Mouse (Mus musculus) CH12.LX (cell line): ENCODE measurements around the gene Eef1akmt3. TPM values are rescaled to one million over a fixed set of nuclear protein-coding genes. Genes with fewer than 3 reads are reported as not detected.

ENCODE experiments used
- DNase-seq: peaks from one replicate; pipeline ENCODE4 v3.0.0-alpha.2; 2013; ENCODE audit errors: extremely low read depth
- H3K27ac ChIP-seq: 2 replicates; pipeline ENCODE4 v1.5.1; 2012; ENCODE audit warnings: low read depth, mild to moderate bottlenecking, control low read depth, moderate library complexity; ENCODE audit not compliant: insufficient read depth
- H3K27me3 ChIP-seq: replicated peaks from 2 replicates; pipeline ENCODE3; 2012; ENCODE audit warnings: inconsistent platforms
- H3K36me3 ChIP-seq, 2 experiments: replicated peaks in 1 of 2; 2 replicates each; pipeline versions ENCODE3 to v1.6.1; 2012; ENCODE audit warnings: inconsistent platforms in 1 of 2, low read length in 1 of 2, mild to moderate bottlenecking in 1 of 2, mixed read lengths in 1 of 2, moderate library complexity in 1 of 2; ENCODE audit not compliant: control insufficient read depth in 1 of 2, insufficient read depth in 1 of 2
- H3K4me1 ChIP-seq, 2 experiments: 2 replicates each; pipeline ENCODE4 v1.6.1; 2012; ENCODE audit warnings: inconsistent platforms in 1 of 2, moderate library complexity in 1 of 2; ENCODE audit not compliant: insufficient read depth in 2 of 2, control insufficient read depth in 1 of 2
- H3K4me2 ChIP-seq: 2 replicates; pipeline ENCODE4 v1.6.1; 2012; ENCODE audit warnings: low read depth, mild to moderate bottlenecking, control low read depth; ENCODE audit not compliant: poor library complexity, insufficient read depth, severe bottlenecking
- H3K4me3 ChIP-seq, 3 experiments: fragments of 150-350 bp in 1 of 3; sonication (generic) in 1 of 3; replicated peaks in 1 of 3; 2 replicates each; pipeline versions ENCODE3 to v1.5.1; 2011 to 2012; ENCODE audit warnings: low read depth in 2 of 3, low read length in 2 of 3, mild to moderate bottlenecking in 2 of 3, moderate library complexity in 2 of 3, control low read depth in 1 of 3, improper control_type of control experiment in 1 of 3, inconsistent platforms in 1 of 3, mixed read lengths in 1 of 3; ENCODE audit not compliant: poor library complexity in 1 of 3
- H3K79me2 ChIP-seq: replicated peaks from 2 replicates; pipeline ENCODE4 v1.6.1; 2012; ENCODE audit warnings: mild to moderate bottlenecking, moderate library complexity; ENCODE audit not compliant: control insufficient read depth, poor library complexity, insufficient read depth, severe bottlenecking; ENCODE audit errors: extremely low read depth
- H3K9ac ChIP-seq: 2 replicates; pipeline ENCODE4 v1.6.1; 2012; ENCODE audit warnings: low read depth, mild to moderate bottlenecking, control low read depth, moderate library complexity; ENCODE audit not compliant: insufficient read depth
- H3K9me3 ChIP-seq: replicated peaks from 2 replicates; pipeline ENCODE3; 2012; ENCODE audit warnings: low read length, inconsistent platforms, mixed read lengths
- BHLHE40 ChIP-seq: IDR thresholded peaks from 2 replicates; pipeline ENCODE4 v1.6.1; 2011; ENCODE audit warnings: mild to moderate bottlenecking, low read depth, low read length, improper control_type of control experiment
- CHD2 ChIP-seq: IDR thresholded peaks from 2 replicates; pipeline ENCODE4 v1.6.1; 2011; ENCODE audit warnings: low read length, improper control_type of control experiment
- E2F4 ChIP-seq: IDR thresholded peaks from 2 replicates; pipeline ENCODE4 v1.6.1; 2011; ENCODE audit warnings: low read depth, low read length, improper control_type of control experiment; ENCODE audit not compliant: insufficient replicate concordance
- ELF1 ChIP-seq: IDR thresholded peaks from 2 replicates; pipeline ENCODE4 v1.6.1; 2014; ENCODE audit warnings: low read depth, mild to moderate bottlenecking, inconsistent platforms, low read length, improper control_type of control experiment
- EP300 ChIP-seq: IDR thresholded peaks from 2 replicates; pipeline ENCODE4 v1.6.1; 2011; ENCODE audit warnings: low read length, improper control_type of control experiment
- HCFC1 ChIP-seq: IDR thresholded peaks from 2 replicates; pipeline ENCODE4 v1.6.1; 2012; ENCODE audit warnings: low read depth, mild to moderate bottlenecking, inconsistent platforms, low read length, improper control_type of control experiment
- JUN ChIP-seq: IDR thresholded peaks from 2 replicates; pipeline ENCODE4 v1.6.1; 2011; ENCODE audit warnings: low read depth, mild to moderate bottlenecking, low read length, improper control_type of control experiment, moderate library complexity; ENCODE audit not compliant: insufficient read depth
- JUND ChIP-seq: conservative IDR thresholded peaks from 2 replicates; pipeline ENCODE4 v1.6.1; 2011; ENCODE audit warnings: low read depth, low read length, improper control_type of control experiment
- KAT2A ChIP-seq: IDR thresholded peaks from 2 replicates; pipeline ENCODE4 v1.6.1; 2012; ENCODE audit warnings: low read length, improper control_type of control experiment, inconsistent platforms; ENCODE audit not compliant: insufficient replicate concordance
- MAFK ChIP-seq: IDR thresholded peaks from 2 replicates; pipeline ENCODE4 v1.6.1; 2011; ENCODE audit warnings: low read length, improper control_type of control experiment; ENCODE audit not compliant: insufficient replicate concordance
- MAX ChIP-seq: IDR thresholded peaks from 2 replicates; pipeline ENCODE4 v1.6.1; 2011; ENCODE audit warnings: low read length, improper control_type of control experiment
- NELFE ChIP-seq: IDR thresholded peaks from 2 replicates; pipeline ENCODE4 v1.6.1; 2011; ENCODE audit warnings: low read depth, low read length, improper control_type of control experiment
- POLR2A ChIP-seq: IDR thresholded peaks from 2 replicates; pipeline ENCODE4 v1.6.1; 2011; ENCODE audit warnings: low read depth, mild to moderate bottlenecking, improper control_type of control experiment, low read length
- POLR2AphosphoS2 ChIP-seq: IDR thresholded peaks from 2 replicates; pipeline ENCODE4 v1.6.1; 2011; ENCODE audit warnings: low read depth, low read length, improper control_type of control experiment
- RCOR1 ChIP-seq: conservative IDR thresholded peaks from 2 replicates; pipeline ENCODE4 v1.6.1; 2012; ENCODE audit warnings: low read depth, mild to moderate bottlenecking, inconsistent platforms, low read length, improper control_type of control experiment
- UBTF ChIP-seq: IDR thresholded peaks from 2 replicates; pipeline ENCODE4 v1.6.1; 2012; ENCODE audit warnings: low read depth, mild to moderate bottlenecking, inconsistent platforms, low read length, improper control_type of control experiment, moderate library complexity
- ZNF384 ChIP-seq: IDR thresholded peaks from 2 replicates; pipeline ENCODE4 v1.6.1; 2012; ENCODE audit warnings: low read depth, low read length, improper control_type of control experiment, inconsistent platforms
- dilution Hi-C: fragments of 300-500 bp; cut with MboI; formaldehyde crosslinking; loops from 2 replicates; pipeline ENCODE4 v1.14.3; 2020; ENCODE audit warnings: low sequenced_read_pairs; ENCODE audit not compliant: extremely low pct_unique_long_range_greater_than_20kb, extremely low pct_ligation_motif_present
- in situ Hi-C: fragments of 300-500 bp; cut with MboI; formaldehyde crosslinking; loops from 3 replicates; pipeline ENCODE4 v1.14.3; 2019; ENCODE audit warnings: low sequenced_read_pairs, low pct_ligation_motif_present, low pct_unique_long_range_greater_than_20kb, mixed read lengths
- polyA plus RNA-seq: library from polyadenylated mRNA; unstranded; fragments of >175 nt; gene quantifications from 2 replicates; pipeline ENCODE4 v1.2.1, GENCODE M21; 2012; ENCODE audit warnings: low read depth; ENCODE audit not compliant: insufficient read length
- total RNA-seq, 2 experiments: library from RNA; depleted of rRNA; stranded (reverse); fragments of 300-350 nt in 1 of 2; fragments of >200 nt in 1 of 2; gene quantifications; 2 replicates each; pipeline ENCODE4 v1.2.3; 2012 to 2014

The Eef1akmt3 gene
- total and polyA plus RNA-seq, 3 experiments = 0.78 to 1.1 (median 0.98) TPM

GRCm38 (mm10) chr10:127041774-127042338 lies 543 bp upstream of the Eef1akmt3 start (continued):
- no peak for TF ChIP-seq BHLHE40
- no peak for TF ChIP-seq JUND
- TF ChIP-seq MAX = peak; percentile 99
- TF ChIP-seq, all 38 proteins: peak for 12

- H3K79me2 ChIP-seq = peaks cover 5% of the 10 kb centered on the region; the same call in 1 of the 2 replicates
- H3K9ac ChIP-seq = peak overlapping the region; percentile 45
- peaks cover 14 to 34% of the 10 kb centered on the region in 2 experiments for H3K4me1 ChIP-seq
- no peaks in the 10 kb centered on the region for H3K27me3 ChIP-seq
- DNase-seq = no peak
- TF ChIP-seq JUN (no peak), ZNF384 (peak; percentile 49)
- peak overlapping the region; percentile 38 for H3K4me2 ChIP-seq
- no peak overlapping the region for H3K27ac ChIP-seq
- dilution Hi-C loops (no loop called here), in situ Hi-C loops (no loop called here)
- peak overlapping the region; percentile 74 to 97 (median 91) for H3K4me3 ChIP-seq
- H3K9me3 ChIP-seq = no peaks in the 10 kb centered on the region
- H3K36me3 ChIP-seq = peaks cover 13 to 46% of the 10 kb centered on the region in 2 experiments
These were observed 621 bp downstream of the Eef1akmt3 start for GRCm38 (mm10) chr10:127040569-127041214.

- Histone ChIP-seq H3K36me3 (peaks cover 0 to 32% of the 10 kb centered on the region in 2 experiments), H3K4me1 (peaks cover 8 to 22% of the 10 kb centered on the region in 2 experiments), H3K4me3 (no peak overlapping the region), H3K27ac (no peak overlapping the region), H3K79me2 (peaks cover 3% of the 10 kb centered on the region; the same call in 1 of the 2 replicates), H3K9ac (no peak overlapping the region), H3K9me3 (no peaks in the 10 kb centered on the region), H3K4me2 (no peak overlapping the region), H3K27me3 (no peaks in the 10 kb centered on the region)
- TF ChIP-seq CHD2 = no peak
- TF ChIP-seq KAT2A = no peak
- no peak for TF ChIP-seq ELF1
- TF ChIP-seq NELFE = no peak
- TF ChIP-seq E2F4 = no peak
- no peak for TF ChIP-seq POLR2AphosphoS2
- no peak for TF ChIP-seq EP300
- TF ChIP-seq RCOR1 = no peak
- TF ChIP-seq HCFC1 = no peak
- no peak for TF ChIP-seq MAFK
- no peak for TF ChIP-seq ZNF384
- TF ChIP-seq UBTF = no peak
- TF ChIP-seq BHLHE40 = no peak
- TF ChIP-seq POLR2A = no peak
- in situ Hi-C loops (no loop called here), dilution Hi-C loops (no loop called here)
- DNase-seq = no peak
These were observed 3.7 kb downstream of the Eef1akmt3 start for GRCm38 (mm10) chr10:127037641-127038040.
